ENCODE assay signal across 24 mouse cellular contexts in genomic region chr15:5510056-5510455, GRCm38 (mm10).
DNase-seq lines count a peak whose midpoint lies in the region; ATAC-seq and TF ChIP-seq lines count a peak whose summit lies in the region.
"Had no signal": no experiment of that assay in that cellular context is flagged by ENCODE, and none has a peak within 500 bp of the region (broad histone marks: within the 10 kb centered on the region; RNA-seq: fewer than 3 reads in every experiment).

No protein-coding gene starts in this region.

- no peak for TF ChIP-seq POLR2A in thymus, adult 2 months (IDR thresholded peaks at IDR 0.05; ENCODE audit: control insufficient read depth, extremely low read depth, insufficient read depth, low read length, poor library complexity)

- no peak for TF ChIP-seq CTCF in thymus, adult 2 months (IDR thresholded peaks at IDR 0.05; ENCODE audit: borderline replicate concordance, control insufficient read depth, extremely low read depth, insufficient read depth, low read length, poor library complexity)

- H3K27ac ChIP-seq in thymus, adult 2 months (ENCODE audit: control insufficient read depth, insufficient read depth, low read length), result peak overlapping the region; percentile 76
- H3K27ac ChIP-seq in hindbrain, embryonic 13.5 days, result no peak overlapping the region
- H3K27ac ChIP-seq: forebrain, embryonic 12.5 days; heart, adult 2 months; intestine, embryonic 15.5 days; limb, embryonic 12.5 days; midbrain, embryonic 13.5 days; neural tube, embryonic 13.5 days; stomach, embryonic 15.5 days had no signal

- H3K9me3 ChIP-seq in hindbrain, embryonic 13.5 days, result no peaks in the 10 kb centered on the region
- H3K9me3 ChIP-seq: forebrain, embryonic 12.5 days; intestine, embryonic 15.5 days; limb, embryonic 12.5 days; midbrain, embryonic 13.5 days; neural tube, embryonic 13.5 days; stomach, embryonic 15.5 days had no signal

- ATAC-seq in inflammation-experienced regulatory T-cells, adult 6 months, result peak; percentile 29
- ATAC-seq in hindbrain, embryonic 13.5 days (ENCODE audit: low FRiP score), result no peak
- no peak for ATAC-seq in frontal cortex, adult (ENCODE audit: low TSS enrichment)
- ATAC-seq: intestine, embryonic 15.5 days; liver, postnatal 0 days; midbrain, embryonic 13.5 days had no signal

- H3K4me3 ChIP-seq in thymus, adult 2 months (ENCODE audit: control insufficient read depth, insufficient read depth, low read length), result no peak overlapping the region
- no peak overlapping the region for H3K4me3 ChIP-seq in hindbrain, embryonic 13.5 days
- H3K4me3 ChIP-seq: forebrain, embryonic 12.5 days; heart, adult 2 months; intestine, embryonic 15.5 days; limb, embryonic 12.5 days; midbrain, embryonic 13.5 days; neural tube, embryonic 13.5 days; stomach, embryonic 15.5 days had no signal

- peak; percentile 2 for DNase-seq in retina, postnatal 1 day
- no peak for DNase-seq in retina, embryonic 14.5 days (ENCODE audit: low spot score)
- peak; percentile 65 for DNase-seq in thymus, adult 2 months
- DNase-seq in thymus, postnatal 4 days, result peak; percentile 65
- no peak for DNase-seq in layer of hippocampus, adult 9-10 months (ENCODE audit: low spot score)
- DNase-seq: adrenal gland, postnatal 25 days; cerebellum, adult 9-10 months; gastrocnemius, postnatal 36 days; heart, adult 2 months; heart, postnatal 4 days; kidney, adult 9 months; kidney, postnatal 14 days; liver, postnatal 0 days; lung, postnatal 14 days had no signal

- 6% methylated on average over 3 of the region's 3 CpGs for WGBS in thymus, adult 2 months
- WGBS in hindbrain, embryonic 13.5 days, result 51% methylated on average over 3 of the region's 3 CpGs

- H3K4me1 ChIP-seq in thymus, adult 2 months (replicated peaks; ENCODE audit: control insufficient read depth, insufficient read depth, low read length), result peaks cover 15% of the 10 kb centered on the region
- H3K4me1 ChIP-seq in hindbrain, embryonic 13.5 days (replicated peaks), result no peaks in the 10 kb centered on the region
- H3K4me1 ChIP-seq: forebrain, embryonic 12.5 days; intestine, embryonic 15.5 days; limb, embryonic 12.5 days; midbrain, embryonic 13.5 days; neural tube, embryonic 13.5 days; stomach, embryonic 15.5 days had no signal

- H3K9ac ChIP-seq in hindbrain, embryonic 13.5 days, result no peak overlapping the region
- H3K9ac ChIP-seq: forebrain, embryonic 12.5 days; intestine, embryonic 15.5 days; limb, embryonic 12.5 days; liver, postnatal 0 days; midbrain, embryonic 13.5 days; neural tube, embryonic 13.5 days; stomach, embryonic 15.5 days had no signal

- no peaks in the 10 kb centered on the region for H3K36me3 ChIP-seq in thymus, adult 2 months (ENCODE audit: control insufficient read depth, insufficient read depth, low read length)
- no peaks in the 10 kb centered on the region for H3K36me3 ChIP-seq in hindbrain, embryonic 13.5 days
- H3K36me3 ChIP-seq: forebrain, embryonic 12.5 days; intestine, embryonic 15.5 days; limb, embryonic 12.5 days; midbrain, embryonic 13.5 days; neural tube, embryonic 13.5 days; stomach, embryonic 15.5 days had no signal

- H3K4me2 ChIP-seq in hindbrain, embryonic 13.5 days, result no peak overlapping the region
- H3K4me2 ChIP-seq: forebrain, embryonic 12.5 days; intestine, embryonic 15.5 days; limb, embryonic 12.5 days; liver, embryonic 11.5 days; midbrain, embryonic 13.5 days; neural tube, embryonic 13.5 days; stomach, embryonic 15.5 days had no signal

- no peaks in the 10 kb centered on the region for H3K27me3 ChIP-seq in thymus, adult 2 months (ENCODE audit: control insufficient read depth, insufficient read depth, low read length)
- no peaks in the 10 kb centered on the region for H3K27me3 ChIP-seq in hindbrain, embryonic 13.5 days
- H3K27me3 ChIP-seq: forebrain, embryonic 12.5 days; intestine, embryonic 15.5 days; limb, embryonic 12.5 days; midbrain, embryonic 13.5 days; neural tube, embryonic 13.5 days; stomach, embryonic 15.5 days had no signal

Comparison
In these comparisons a context has a peak if more than half of its experiments do, and no peak if none do; other contexts are left out.
1. DNase-seq: peak in retina, postnatal 1 day (single experiment), thymus, adult 2 months (single experiment) and thymus, postnatal 4 days (single experiment); none in retina, embryonic 14.5 days (single experiment) and layer of hippocampus, adult 9-10 months (single experiment).